Mouse (Mus musculus) T-helper 2 cell (primary cell): ENCODE results near the gene Crnn.

ENCODE experiments used
- in situ Hi-C: fragments of 300-600 bp; cut with MboI, MseI; formaldehyde crosslinking; loops from one replicate; pipeline ENCODE4 v1.15.1; 2025; ENCODE audit warnings: high pct_unique_total_duplicates

The Crnn gene

GRCm38 (mm10) chr3:93144510-93145051 lies at the start of gene Crnn:
Crnn (plus strand) TSS chr3:93144787.
- in situ Hi-C loops, result no loop called here

GRCm38 (mm10) chr3:93096447-93096846 lies 48.1 kb upstream of the Crnn start:
- in situ Hi-C loops, result no loop called here

GRCm38 (mm10) chr3:93111668-93112067 lies 32.9 kb upstream of the Crnn start:
- in situ Hi-C loops, result no loop called here

GRCm38 (mm10) chr3:93114481-93114880 lies 30.1 kb upstream of the Crnn start:
- in situ Hi-C loops, result no loop called here

GRCm38 (mm10) chr3:93119101-93119500 lies 25.5 kb upstream of the Crnn start:
- in situ Hi-C loops, result loop anchor here (5.0 kb wide), 1 partner anchor 373 kb away; no protein-coding TSS in a partner anchor

DNA sequence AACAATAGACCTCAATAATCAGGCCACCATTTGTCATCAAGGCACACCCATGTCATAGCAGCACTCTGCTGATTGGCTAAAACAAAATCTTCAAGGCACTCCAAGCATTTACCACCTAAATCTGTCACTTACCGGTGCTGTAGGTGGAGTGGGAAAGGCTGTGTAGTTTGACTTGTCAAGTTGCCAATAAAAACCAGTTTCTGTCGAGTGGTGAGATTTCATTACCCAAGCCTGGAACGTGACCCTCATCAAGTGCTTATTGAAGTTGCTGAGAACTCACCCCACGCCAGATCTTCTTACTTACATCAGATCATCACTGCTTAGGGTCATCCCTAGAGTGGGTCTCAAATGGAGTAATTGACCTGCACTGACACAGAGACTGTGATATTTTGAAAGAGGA lies 16.5 kb upstream of the Crnn start:
- in situ Hi-C loops, result no loop called here

DNA sequence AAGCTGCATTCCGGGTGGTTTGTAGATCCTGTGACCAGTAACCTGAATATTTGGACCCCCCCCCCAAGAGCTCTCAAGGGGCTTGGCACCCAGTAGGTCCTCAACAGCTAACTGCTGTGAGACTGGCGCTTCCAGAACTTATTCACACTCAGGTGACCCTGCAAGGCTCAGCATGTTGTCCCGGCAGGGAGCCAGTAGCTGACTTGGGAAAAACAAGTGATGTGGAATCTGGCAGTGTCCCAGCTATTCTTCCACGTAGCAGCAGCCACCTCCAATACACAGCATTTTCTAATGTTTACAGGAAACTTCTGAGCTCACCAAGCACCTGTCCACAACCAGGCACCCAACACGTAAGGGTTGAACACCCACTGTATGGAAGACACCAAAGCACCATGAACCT lies 15.5 kb upstream of the Crnn start:
- in situ Hi-C loops, result no loop called here

DNA sequence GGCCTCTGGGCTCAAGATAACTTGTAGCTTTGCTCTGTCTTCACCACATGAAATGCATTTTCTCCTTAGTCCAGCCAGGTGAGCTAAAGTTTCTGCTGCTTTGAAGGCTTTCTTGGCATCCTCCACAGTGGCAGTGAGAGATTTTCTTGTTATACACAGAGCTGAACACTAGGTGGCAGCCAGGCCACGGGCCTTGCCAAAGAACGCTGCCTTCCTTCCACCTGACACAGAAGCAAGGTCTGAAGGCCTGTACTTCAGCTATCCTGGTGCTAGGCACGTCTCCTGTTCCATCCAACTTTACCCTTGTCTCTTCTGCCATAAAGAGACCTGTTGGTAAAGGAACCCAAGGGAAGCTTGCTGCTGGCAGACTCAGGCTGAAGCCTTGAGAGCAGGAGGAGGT lies 14.1 kb upstream of the Crnn start:
- in situ Hi-C loops, result no loop called here

DNA sequence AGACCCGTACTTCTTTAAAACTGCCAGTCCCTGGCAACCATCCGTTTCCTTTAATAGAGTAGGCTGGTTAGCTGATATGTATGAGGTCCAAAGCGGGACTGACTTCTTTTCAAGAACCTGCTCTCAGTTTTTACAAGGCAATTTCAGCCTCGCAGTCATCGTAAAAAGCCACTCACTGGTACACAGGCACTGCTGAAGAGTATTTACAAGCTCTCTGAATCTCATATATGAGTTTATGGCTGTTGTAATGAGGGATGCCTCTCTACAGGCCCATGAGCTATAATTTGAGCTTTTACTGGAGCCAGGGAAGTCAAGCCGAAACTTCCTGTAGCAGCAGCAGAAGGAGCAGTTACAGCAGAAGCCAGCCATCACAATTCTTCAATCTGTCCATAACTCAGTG lies 17.9 kb downstream of the Crnn start:
- in situ Hi-C loops, result no loop called here

GRCm38 (mm10) chr3:93162996-93163592 lies 18.5 kb downstream of the Crnn start:
- in situ Hi-C loops, result no loop called here

GRCm38 (mm10) chr3:93180856-93181255 lies 36.3 kb downstream of the Crnn start:
- in situ Hi-C loops, result no loop called here

DNA sequence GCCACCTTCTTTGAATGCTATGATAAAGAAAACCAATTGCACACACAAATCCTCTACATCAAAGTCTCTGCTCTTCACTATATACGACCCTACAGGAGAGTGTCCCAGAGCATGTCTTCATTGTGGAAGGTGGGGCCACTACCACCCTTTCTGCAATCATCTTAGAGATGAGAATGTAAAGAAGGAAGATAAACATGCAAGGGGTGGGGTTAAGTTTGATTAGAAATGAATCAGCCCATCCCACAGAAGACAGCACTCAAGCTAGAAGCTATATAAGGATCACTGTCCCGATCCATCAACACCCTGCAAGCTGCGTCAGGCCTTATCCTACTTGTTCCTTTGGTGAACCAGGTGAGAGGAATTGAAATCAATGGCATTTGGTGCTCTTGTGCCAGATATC lies 52.4 kb downstream of the Crnn start, which contains the start of gene Flg2:
TSS of gene Flg2 (plus strand) at position 301 of the 400 bp plus-strand sequence.
- in situ Hi-C loops, result no loop called here
